Mouse (Mus musculus) testis, adult 2 months (tissue): ENCODE data around the gene Bfsp2. TPM values are rescaled to one million over a fixed set of nuclear protein-coding genes. Genes with fewer than 3 reads are reported as not detected.

Experiments
- H3K27ac ChIP-seq: fragments of 200-500 bp; 2 replicates; pipeline ENCODE4 v1.5.1; 2012; ENCODE audit warnings: low read depth, low read length; ENCODE audit not compliant: control insufficient read depth, insufficient read depth
- H3K27me3 ChIP-seq: fragments of 200-500 bp; 2 replicates; pipeline ENCODE4 v1.6.1; 2012; ENCODE audit warnings: mild to moderate bottlenecking, low read length, moderate library complexity; ENCODE audit not compliant: control insufficient read depth, insufficient read depth
- H3K36me3 ChIP-seq: fragments of 200-500 bp; 2 replicates; pipeline ENCODE4 v1.6.1; 2012; ENCODE audit warnings: mild to moderate bottlenecking, low read length; ENCODE audit not compliant: control insufficient read depth, insufficient read depth
- H3K4me1 ChIP-seq: fragments of 200-500 bp; 2 replicates; pipeline ENCODE4 v1.6.1; 2012; ENCODE audit warnings: low read length; ENCODE audit not compliant: control insufficient read depth, insufficient read depth
- H3K4me3 ChIP-seq: fragments of 200-500 bp; 2 replicates; pipeline ENCODE4 v1.5.1; 2012; ENCODE audit warnings: low read depth, mild to moderate bottlenecking, low read length, moderate library complexity, mixed read lengths; ENCODE audit not compliant: control insufficient read depth
- CTCF ChIP-seq: fragments of 200-500 bp; IDR thresholded peaks from 2 replicates; pipeline ENCODE4 v1.5.1; 2012; ENCODE audit warnings: low read depth, mild to moderate bottlenecking, inconsistent platforms, low read length, moderate library complexity; ENCODE audit not compliant: control insufficient read depth, insufficient read depth, insufficient replicate concordance
- POLR2A ChIP-seq: fragments of 200-500 bp; IDR thresholded peaks from 2 replicates; pipeline ENCODE4 v1.6.1; 2012; ENCODE audit warnings: low read depth, mild to moderate bottlenecking, inconsistent platforms, low read length, moderate library complexity; ENCODE audit not compliant: control insufficient read depth
- polyA plus RNA-seq: library from polyadenylated mRNA; depleted of rRNA; stranded (reverse); fragments of >200 nt; gene quantifications from 2 replicates; pipeline ENCODE4 v1.2.3, GENCODE M21; 2012; rRNA removed

The Bfsp2 gene
- polyA plus RNA-seq, 1 experiment = 0.74 TPM

- no peaks in the 10 kb centered on the region for H3K27me3 ChIP-seq
- H3K27ac ChIP-seq = no peak overlapping the region
- H3K4me1 ChIP-seq = no peaks in the 10 kb centered on the region
- TF ChIP-seq CTCF = no peak
- no peak for TF ChIP-seq POLR2A
- no peaks in the 10 kb centered on the region for H3K36me3 ChIP-seq
- H3K4me3 ChIP-seq = no peak overlapping the region
Observed at GRCm38 (mm10) chr9:103379199-103379598, 101.0 kb downstream of the Bfsp2 start.

- TF ChIP-seq POLR2A = no peak
- TF ChIP-seq CTCF = no peak
- no peaks in the 10 kb centered on the region for H3K27me3 ChIP-seq
- no peak overlapping the region for H3K4me3 ChIP-seq
- H3K36me3 ChIP-seq = no peaks in the 10 kb centered on the region
- H3K4me1 ChIP-seq = no peaks in the 10 kb centered on the region
- H3K27ac ChIP-seq = no peak overlapping the region
Observed at GRCm38 (mm10) chr9:103378686-103379085, 101.5 kb downstream of the Bfsp2 start.

GRCm38 (mm10) chr9:103376346-103377320 is 103.6 kb downstream of the Bfsp2 start:
- Histone ChIP-seq H3K4me1 (no peaks in the 10 kb centered on the region), H3K27me3 (no peaks in the 10 kb centered on the region), H3K27ac (no peak overlapping the region), H3K36me3 (no peaks in the 10 kb centered on the region), H3K4me3 (no peak overlapping the region)
- TF ChIP-seq POLR2A (no peak), CTCF (no peak)

Other genes with a start within 250 kb of the Bfsp2 start
- 14.8 and 24.0 TPM in 2 replicates for gene Trf, start 250.0 kb downstream of the Bfsp2 start, polyA plus RNA-seq
- 19.8 and 20.3 TPM in 2 replicates for gene 1300017J02Rik, start 175.3 kb downstream of the Bfsp2 start, polyA plus RNA-seq
- 15.6 and 20.4 TPM in 2 replicates for gene Topbp1, start 175.2 kb downstream of the Bfsp2 start, polyA plus RNA-seq
- gene Cdv3, start 114.6 kb downstream of the Bfsp2 start, polyA plus RNA-seq = 229 and 317 TPM in 2 replicates